Mouse (Mus musculus): ENCODE measurements around the gene Cds2.
"Not testable (repeated sequence)": the region's sequence is repeated elsewhere in the genome, so short reads cannot be mapped to it uniquely, and the experiment has no call there.

The Cds2 gene

GRCm38 (mm10) chr2:132265196-132265595, 2.2 kb downstream of the Cds2 start:
- no peak for DNase-seq (ENCODE audit: low spot score in 2 of 2)

GRCm38 (mm10) chr2:132266086-132266485, 3.1 kb downstream of the Cds2 start:
- DNase-seq (ENCODE audit: low spot score in 2 of 2) = no peak

GRCm38 (mm10) chr2:132269217-132269616, 6.3 kb downstream of the Cds2 start:
- no peak for DNase-seq (ENCODE audit: low spot score in 2 of 2)

GRCm38 (mm10) chr2:132270331-132270951, 7.5 kb downstream of the Cds2 start:
- no peak for DNase-seq (ENCODE audit: low spot score in 2 of 2)

- no peak for DNase-seq (ENCODE audit: low spot score in 2 of 2)
Observed at GRCm38 (mm10) chr2:132272694-132273389, 9.9 kb downstream of the Cds2 start.

GRCm38 (mm10) chr2:132275527-132275926, 12.6 kb downstream of the Cds2 start:
- no peak for DNase-seq (ENCODE audit: low spot score in 2 of 2)

- DNase-seq (ENCODE audit: low spot score in 2 of 2) = no peak
Observed at GRCm38 (mm10) chr2:132276249-132276648, 13.3 kb downstream of the Cds2 start.

- DNase-seq (ENCODE audit: low spot score in 2 of 2) = no peak
Observed at GRCm38 (mm10) chr2:132278273-132278853, 15.4 kb downstream of the Cds2 start.

- no peak for DNase-seq (ENCODE audit: low spot score in 2 of 2)
Observed at GRCm38 (mm10) chr2:132279336-132279882, 16.5 kb downstream of the Cds2 start.

- no peak for DNase-seq (ENCODE audit: low spot score in 2 of 2)
Observed at GRCm38 (mm10) chr2:132279978-132280377, 17.0 kb downstream of the Cds2 start.

- DNase-seq (ENCODE audit: low spot score in 2 of 2) = no peak
Observed at GRCm38 (mm10) chr2:132280518-132281120, 17.7 kb downstream of the Cds2 start.

GRCm38 (mm10) chr2:132281560-132282452, 18.9 kb downstream of the Cds2 start:
- no peak for DNase-seq (ENCODE audit: low spot score in 2 of 2)

GRCm38 (mm10) chr2:132282453-132283174, 19.7 kb downstream of the Cds2 start:
- no peak for DNase-seq (ENCODE audit: low spot score in 2 of 2)

- no peak for DNase-seq (ENCODE audit: low spot score in 2 of 2)
Observed at GRCm38 (mm10) chr2:132283236-132284070, 20.5 kb downstream of the Cds2 start.

- no peak for DNase-seq (ENCODE audit: low spot score in 2 of 2)
Observed at GRCm38 (mm10) chr2:132284492-132285139, 21.7 kb downstream of the Cds2 start.

- not testable (repeated sequence) for DNase-seq (ENCODE audit: low spot score in 2 of 2)
Observed at GRCm38 (mm10) chr2:132285722-132286121, 22.8 kb downstream of the Cds2 start.

GRCm38 (mm10) chr2:132286376-132287076, 23.6 kb downstream of the Cds2 start:
- DNase-seq (ENCODE audit: low spot score in 2 of 2) = no peak

- DNase-seq (ENCODE audit: low spot score in 2 of 2) = not testable (repeated sequence)
Observed at GRCm38 (mm10) chr2:132289213-132289612, 26.3 kb downstream of the Cds2 start.

GRCm38 (mm10) chr2:132290808-132291207, 27.9 kb downstream of the Cds2 start:
- no peak for DNase-seq (ENCODE audit: low spot score in 2 of 2)
